Mouse (Mus musculus): ENCODE data around the gene Irf9.

DNA sequence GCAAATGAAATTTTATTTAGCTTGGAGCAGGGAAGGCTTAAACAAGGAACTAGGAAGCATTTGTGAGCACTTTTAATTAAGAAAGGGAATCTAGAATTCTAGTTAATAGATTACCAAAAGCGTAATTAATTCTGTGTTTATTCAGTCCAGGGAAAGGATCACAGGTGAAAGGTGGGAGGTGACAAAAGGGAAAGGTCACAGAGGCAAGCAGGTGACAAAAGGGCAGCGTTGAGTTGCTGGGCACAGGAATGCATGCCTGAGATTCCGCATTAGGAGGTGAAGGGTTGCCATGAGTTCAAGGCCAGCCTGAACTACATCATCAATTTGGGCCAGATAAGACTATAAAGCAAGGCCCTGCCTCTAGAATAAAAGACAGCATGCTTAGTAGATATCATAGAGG is 35.9 kb upstream of the Irf9 start:
- TF ChIP-seq CTCF (IDR thresholded peaks at IDR 0.05; ENCODE audit: borderline replicate concordance, insufficient read depth, low read depth, low read length): no peak
- TF ChIP-seq POLR2A (IDR thresholded peaks at IDR 0.05; ENCODE audit: borderline replicate concordance, insufficient read depth, low read length): no peak
